Mouse (Mus musculus) small intestine, adult 2 months (tissue): ENCODE measurements around the gene Ntm.

Experiments used
- CTCF ChIP-seq: fragments of 200-500 bp; IDR thresholded peaks from 2 replicates; pipeline ENCODE4 v1.5.1; 2012; ENCODE audit warnings: low read depth, mild to moderate bottlenecking, control low read depth, inconsistent platforms, low read length, moderate library complexity, mixed read lengths; ENCODE audit not compliant: insufficient replicate concordance, insufficient read length; ENCODE audit errors: extremely low read depth
- POLR2A ChIP-seq: fragments of 200-500 bp; IDR thresholded peaks from 2 replicates; pipeline ENCODE4 v1.6.1; 2012; ENCODE audit warnings: low read depth, mild to moderate bottlenecking, control low read depth, inconsistent platforms, low read length, moderate library complexity

GRCm38 (mm10) chr9:29326283-29326682 is 636.7 kb downstream of the Ntm start:
- TF ChIP-seq CTCF, result no peak
- TF ChIP-seq POLR2A, result no peak
